Mouse (Mus musculus) stomach, postnatal 0 days (tissue): ENCODE results near the gene Als2.

Source experiments
- CTCF ChIP-seq: IDR thresholded peaks from 2 replicates; pipeline ENCODE4 v1.5.1; 2016; ENCODE audit warnings: antibody characterized with exemption, low read depth, mild to moderate bottlenecking, moderate library complexity
- EP300 ChIP-seq: optimal IDR thresholded peaks from 2 replicates; pipeline ENCODE3; 2016; ENCODE audit warnings: antibody characterized with exemption

DNA sequence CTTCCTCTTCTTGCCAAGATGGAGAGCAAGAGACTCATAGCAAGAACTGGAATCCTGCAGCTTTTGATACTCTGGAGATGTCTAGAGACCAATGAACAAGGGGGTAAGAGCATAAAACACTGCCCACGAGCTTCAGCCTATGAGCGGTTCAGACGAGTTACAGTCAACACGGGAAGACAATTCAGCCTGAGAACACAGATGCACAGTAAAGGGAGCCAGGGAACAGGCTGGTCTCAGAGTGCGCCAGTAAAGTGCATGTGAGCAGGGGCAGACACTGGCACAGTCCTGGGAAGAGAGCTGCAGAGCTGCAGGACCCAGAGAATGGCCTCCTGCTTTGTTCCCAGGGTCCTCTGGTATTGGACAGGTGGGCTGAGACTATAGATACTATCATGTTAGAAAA lies 49.2 kb downstream of the Als2 start:
- no peak for TF ChIP-seq EP300
- TF ChIP-seq CTCF = no peak
